ENCODE assay signal across 9 mouse cellular contexts in genomic region chr16:11422889-11423610, GRCm38 (mm10).
DNase-seq lines count a peak whose midpoint lies in the region; ATAC-seq and TF ChIP-seq lines count a peak whose summit lies in the region.
"Had no signal": no experiment of that assay in that cellular context is flagged by ENCODE, and none has a peak within 500 bp of the region (broad histone marks: within the 10 kb centered on the region; RNA-seq: fewer than 3 reads in every experiment).

No protein-coding gene starts in this region.

- H3K27me3 ChIP-seq in heart, embryonic 11.5 days (ENCODE audit: control insufficient read depth, insufficient read depth, low read length): no peaks in the 10 kb centered on the region
- H3K27me3 ChIP-seq in lung, postnatal 0 days (replicated peaks; ENCODE audit: insufficient read depth, low read length): no peaks in the 10 kb centered on the region
- H3K27me3 ChIP-seq in liver, embryonic 15.5 days: no peaks in the 10 kb centered on the region
- no peaks in the 10 kb centered on the region for H3K27me3 ChIP-seq in midbrain, embryonic 14.5 days (ENCODE audit: control insufficient read depth, insufficient read depth, low read length)
- H3K27me3 ChIP-seq: hindbrain, embryonic 12.5 days had no signal

- 81% methylated on average over 2 of the region's 2 CpGs for WGBS in heart, embryonic 11.5 days (ENCODE audit: insufficient replicate concordance)
- WGBS in lung, postnatal 0 days: 98% methylated on average over 2 of the region's 2 CpGs
- WGBS in liver, embryonic 15.5 days (ENCODE audit: insufficient replicate concordance): 75% methylated on average over 2 of the region's 2 CpGs
- 94% methylated on average over 2 of the region's 2 CpGs for WGBS in midbrain, embryonic 14.5 days

- ATAC-seq in heart, embryonic 11.5 days (replicated peaks; ENCODE audit: insufficient number of reproducible peaks, low FRiP score, low TSS enrichment): peak; percentile 56; the same call in 1 of the 2 replicates
- ATAC-seq in lung, postnatal 0 days: no peak
- ATAC-seq in liver, embryonic 15.5 days (ENCODE audit: insufficient read depth): no peak
- no peak for ATAC-seq in midbrain, embryonic 14.5 days (ENCODE audit: low FRiP score, low TSS enrichment)

- no peak for TF ChIP-seq EP300 in lung, postnatal 0 days (IDR thresholded peaks at IDR 0.05)

- H3K9me3 ChIP-seq in heart, embryonic 11.5 days (replicated peaks; ENCODE audit: control insufficient read depth, low read length): no peaks in the 10 kb centered on the region
- no peaks in the 10 kb centered on the region for H3K9me3 ChIP-seq in lung, postnatal 0 days (ENCODE audit: low read length)
- H3K9me3 ChIP-seq in liver, embryonic 15.5 days (replicated peaks): no peaks in the 10 kb centered on the region
- H3K9me3 ChIP-seq in midbrain, embryonic 14.5 days (ENCODE audit: control insufficient read depth, low read length): no peaks in the 10 kb centered on the region
- H3K9me3 ChIP-seq: embryonic facial prominence, embryonic 10.5 days; hindbrain, embryonic 12.5 days had no signal

- no peaks in the 10 kb centered on the region; the same call in 1 of the 2 replicates for H3K4me1 ChIP-seq in heart, embryonic 11.5 days (ENCODE audit: control insufficient read depth, insufficient read depth, low read length)
- H3K4me1 ChIP-seq in lung, postnatal 0 days (ENCODE audit: insufficient read depth, low read depth, low read length): no peaks in the 10 kb centered on the region
- H3K4me1 ChIP-seq in liver, embryonic 15.5 days (replicated peaks): peaks cover 26% of the 10 kb centered on the region
- H3K4me1 ChIP-seq in midbrain, embryonic 14.5 days (ENCODE audit: control insufficient read depth, insufficient read depth, low read length): no peaks in the 10 kb centered on the region
- H3K4me1 ChIP-seq: hindbrain, embryonic 12.5 days had no signal

- peak overlapping the region; percentile 69 for H3K27ac ChIP-seq in heart, embryonic 11.5 days (ENCODE audit: low read depth, low read length)
- no peak overlapping the region for H3K27ac ChIP-seq in lung, postnatal 0 days (ENCODE audit: low read length)
- H3K27ac ChIP-seq in liver, embryonic 15.5 days (replicated peaks): 0 out of 2 replicates have a peak overlapping the region, but pooled peaks have one; percentile 48
- no peak overlapping the region for H3K27ac ChIP-seq in midbrain, embryonic 14.5 days (replicated peaks; ENCODE audit: low read depth, low read length)
- H3K27ac ChIP-seq: embryonic facial prominence, embryonic 10.5 days; hindbrain, embryonic 12.5 days had no signal

- TF ChIP-seq CTCF in lung, postnatal 0 days (IDR thresholded peaks at IDR 0.05): peak; percentile 62

- no peak overlapping the region for H3K4me3 ChIP-seq in heart, embryonic 11.5 days (ENCODE audit: low read depth, low read length)
- no peak overlapping the region for H3K4me3 ChIP-seq in lung, postnatal 0 days (ENCODE audit: low read depth, low read length)
- no peak overlapping the region for H3K4me3 ChIP-seq in liver, embryonic 15.5 days (replicated peaks)
- H3K4me3 ChIP-seq in midbrain, embryonic 14.5 days (replicated peaks; ENCODE audit: low read depth, low read length): no peak overlapping the region
- H3K4me3 ChIP-seq: embryonic facial prominence, embryonic 10.5 days; hindbrain, embryonic 12.5 days had no signal

- no peak for DNase-seq in heart, adult 11 months
- DNase-seq in lung, postnatal 0 days (ENCODE audit: low spot score): no peak
- DNase-seq in lung, postnatal 4 days: no peak
- DNase-seq in midbrain, embryonic 14.5 days: no peak
- no peak for DNase-seq in ovary, adult 18-20 months (ENCODE audit: low spot score)

- H3K36me3 ChIP-seq in heart, embryonic 11.5 days (ENCODE audit: control insufficient read depth, insufficient read depth, low read length): no peaks in the 10 kb centered on the region
- H3K36me3 ChIP-seq in lung, postnatal 0 days (ENCODE audit: insufficient read depth, low read length): no peaks in the 10 kb centered on the region
- H3K36me3 ChIP-seq in liver, embryonic 15.5 days (replicated peaks): no peaks in the 10 kb centered on the region
- peaks cover 13% of the 10 kb centered on the region; the same call in 1 of the 2 replicates for H3K36me3 ChIP-seq in midbrain, embryonic 14.5 days (ENCODE audit: control insufficient read depth, insufficient read depth, low read length)

- H3K9ac ChIP-seq in heart, embryonic 11.5 days (ENCODE audit: low read depth, low read length): no peak overlapping the region
- H3K9ac ChIP-seq in lung, postnatal 0 days (replicated peaks; ENCODE audit: low read depth): no peak overlapping the region
- H3K9ac ChIP-seq in liver, embryonic 15.5 days: no peak overlapping the region
- no peak overlapping the region for H3K9ac ChIP-seq in midbrain, embryonic 14.5 days (replicated peaks; ENCODE audit: low read length)
- H3K9ac ChIP-seq: hindbrain, embryonic 12.5 days had no signal

- H3K4me2 ChIP-seq in heart, embryonic 11.5 days: no peak overlapping the region
- no peak overlapping the region for H3K4me2 ChIP-seq in lung, postnatal 0 days (replicated peaks; ENCODE audit: low read depth, low read length)
- no peak overlapping the region for H3K4me2 ChIP-seq in liver, embryonic 15.5 days
- H3K4me2 ChIP-seq in midbrain, embryonic 14.5 days (ENCODE audit: low read length): no peak overlapping the region
- H3K4me2 ChIP-seq: hindbrain, embryonic 12.5 days had no signal

Comparison
In these comparisons a context has a peak if more than half of its experiments do, and no peak if none do; other contexts are left out.
1. H3K27ac ChIP-seq: peak in heart, embryonic 11.5 days (single experiment) and liver, embryonic 15.5 days (single experiment); none in lung, postnatal 0 days (single experiment) and midbrain, embryonic 14.5 days (single experiment).